Mouse (Mus musculus) megakaryocyte progenitor cell, adult 5-6 weeks (primary cell): Measurements from ENCODE around the gene Mgp. TPM values are rescaled to one million over a fixed set of nuclear protein-coding genes. Genes with fewer than 3 reads are reported as not detected.

ENCODE experiments used
- ATAC-seq: replicated peaks from 2 replicates; pipeline ENCODE4 v1.8.0; 2016; ENCODE audit warnings: mild to moderate bottlenecking, moderate TSS enrichment, inconsistent platforms; ENCODE audit not compliant: poor library complexity
- total RNA-seq, 2 experiments: library from RNA; stranded (forward) in 1 of 2; stranded (reverse) in 1 of 2; fragments of 157-497, 149-512 nt in 1 of 2; fragments of 200-1000 nt in 1 of 2; gene quantifications; 2 replicates each; pipeline versions ENCODE4 v1.2.3 to v1.2.4; 2015 to 2017

Mgp gene
- total RNA-seq (2015) = not detected in 2 replicates
- not detected in 2 replicates for total RNA-seq (2017)

DNA sequence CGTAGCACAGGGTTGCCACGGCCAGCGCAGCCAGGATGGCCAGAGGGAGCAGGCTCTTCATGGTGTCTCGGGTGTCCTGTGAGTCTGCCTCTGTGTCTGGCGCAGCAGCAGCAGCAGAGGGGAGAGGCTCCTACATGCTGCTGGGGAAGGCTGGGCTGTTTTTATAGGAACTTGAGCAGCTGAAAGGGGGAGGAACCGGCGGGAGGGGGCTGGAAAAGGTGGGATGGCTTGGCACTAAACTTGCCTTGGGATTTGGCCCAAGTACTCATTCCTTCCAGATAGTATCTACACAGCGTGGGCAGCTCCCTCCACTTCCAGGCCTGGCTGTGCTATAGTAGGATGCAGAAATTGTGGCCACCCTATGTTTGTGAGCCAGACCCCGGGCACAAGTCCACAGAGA is at the start of gene Mgp:
Mgp (minus strand) TSS at position 154 of the 400 bp plus-strand sequence.
- no peak for ATAC-seq

DNA sequence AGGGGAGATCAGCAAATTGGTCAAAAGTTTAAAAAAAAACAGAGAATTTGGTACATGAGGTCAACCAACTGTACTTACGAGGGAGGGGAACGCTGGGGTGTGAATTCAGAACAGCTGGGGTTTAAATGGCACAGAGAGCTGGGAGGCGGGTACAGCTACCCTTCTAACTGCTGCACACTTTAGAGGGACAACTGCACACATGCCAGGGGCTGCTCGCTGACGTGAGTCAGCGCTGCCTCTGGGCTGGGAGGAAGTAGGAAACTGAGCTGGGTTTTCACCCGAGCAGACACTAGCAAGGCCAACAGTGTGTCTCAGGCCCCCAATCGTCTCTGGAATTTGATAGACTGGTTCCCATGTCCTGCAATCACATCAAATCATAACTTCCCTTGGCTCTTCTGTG is 49.4 kb upstream of the Mgp start:
- ATAC-seq = 0 out of 2 replicates have a peak, but pooled peaks have one; percentile 15

GRCm38 (mm10) chr6:136923532-136923931 is 47.9 kb upstream of the Mgp start, which contains the start of gene Pde6h:
Gene Pde6h (plus strand): TSS chr6:136923832.
- no peak for ATAC-seq

DNA sequence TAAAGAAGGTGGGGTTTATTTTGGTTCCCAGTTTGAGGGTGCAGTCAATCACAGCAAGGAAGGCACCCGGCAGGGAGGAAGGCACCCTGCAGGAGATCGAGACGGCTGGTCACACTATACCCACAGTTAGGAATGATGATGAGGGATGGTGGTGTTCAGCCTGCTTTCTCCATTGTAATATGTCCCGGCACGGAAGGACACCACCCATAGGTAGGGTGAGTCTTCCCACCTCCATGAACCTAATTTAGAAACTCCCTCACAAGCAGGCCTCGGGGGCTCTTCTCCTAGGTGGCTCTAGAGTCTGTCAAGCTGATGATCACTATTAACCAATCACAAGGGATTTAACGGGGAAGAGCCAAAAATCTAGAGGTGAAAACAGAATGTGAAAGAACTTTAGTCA is 47.2 kb upstream of the Mgp start:
- ATAC-seq = no peak

DNA sequence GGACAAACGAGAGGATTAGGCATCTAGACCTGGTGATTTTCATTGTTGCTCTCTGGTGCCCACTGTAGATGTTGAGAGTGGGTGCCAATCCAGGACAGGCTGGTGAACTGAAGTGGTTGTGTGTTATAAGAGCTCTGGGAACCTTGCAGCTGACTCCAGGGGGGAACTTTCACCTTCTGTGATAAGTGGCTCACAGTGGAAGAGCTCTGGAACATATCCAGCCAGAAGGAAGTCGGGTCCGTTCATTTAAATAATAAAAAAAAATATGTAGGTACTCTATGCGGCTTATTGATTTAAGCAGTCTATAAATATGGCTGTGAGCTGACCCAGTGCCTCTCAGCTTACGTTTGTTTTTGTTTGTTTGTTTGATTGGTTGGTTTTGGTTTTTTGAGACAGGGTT is 46.5 kb upstream of the Mgp start, which contains the start of gene Erp27:
Erp27 (minus strand) TSS at position 101 of the 400 bp plus-strand sequence.
- ATAC-seq = no peak

DNA sequence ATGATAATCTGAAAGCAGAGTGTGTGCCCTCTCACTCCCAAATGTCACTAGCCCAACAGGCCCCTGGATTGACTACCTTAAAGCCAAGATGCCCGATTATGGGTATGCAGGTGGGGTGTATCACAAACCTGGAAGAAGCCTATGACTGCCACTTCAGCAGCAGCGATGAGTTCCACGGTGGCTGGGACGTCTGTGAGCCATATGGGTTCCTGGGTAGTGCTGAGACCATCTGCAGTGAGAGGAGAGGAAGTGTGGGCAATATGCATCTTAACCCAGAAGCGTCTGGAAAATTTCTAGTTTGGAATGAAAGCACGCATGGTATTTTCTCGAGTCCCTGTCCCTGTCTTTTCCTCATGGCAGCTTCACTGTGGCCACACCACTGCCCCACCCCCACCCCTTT is 46.0 kb upstream of the Mgp start:
- ATAC-seq = 0 out of 2 replicates have a peak, but pooled peaks have one; percentile 16

DNA sequence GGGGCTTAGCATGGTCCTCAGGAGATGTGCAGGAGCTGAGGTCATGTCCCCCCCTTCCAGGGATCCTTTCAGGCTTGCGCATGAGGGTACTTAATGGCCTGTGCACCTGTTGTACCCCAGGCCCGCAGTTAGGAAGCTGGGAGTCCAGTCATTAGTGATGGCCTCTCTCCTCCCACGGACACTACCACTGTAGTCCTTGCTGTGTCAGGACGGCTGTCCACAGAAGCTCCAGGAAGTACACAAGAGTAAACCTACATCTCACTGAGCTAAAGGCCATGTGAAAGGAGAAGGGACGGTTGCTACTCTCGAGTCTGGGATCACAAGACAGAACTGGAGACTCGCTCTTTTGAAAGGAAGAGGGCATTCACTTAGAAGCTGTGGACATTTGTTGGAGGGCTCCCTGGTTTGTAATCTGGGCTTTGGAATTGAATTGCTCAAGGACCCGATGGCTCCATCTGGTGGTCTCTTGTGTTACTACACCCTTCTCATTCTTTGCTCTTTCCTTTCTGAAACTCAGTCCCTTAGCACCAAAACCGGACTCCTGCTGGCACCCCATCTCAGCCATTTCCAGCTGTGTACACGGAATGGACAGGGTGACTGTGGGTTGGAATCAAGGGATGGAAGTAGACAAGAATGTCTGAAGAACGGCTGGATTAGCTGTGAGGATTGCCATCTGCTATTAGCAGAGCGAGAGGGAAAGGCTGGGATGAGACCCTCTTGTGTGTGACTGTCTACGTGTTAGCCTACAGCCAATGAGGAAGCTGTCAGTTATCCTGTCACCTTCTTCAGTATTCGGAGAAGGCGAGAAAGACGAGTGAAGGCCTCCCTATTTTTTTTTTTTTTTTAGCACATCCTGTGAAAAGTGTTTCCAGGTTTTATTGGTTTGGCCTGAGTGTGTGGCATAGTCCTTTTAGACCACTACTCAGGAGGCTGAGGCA is 45.0 kb upstream of the Mgp start:
- ATAC-seq = peak; percentile 85

DNA sequence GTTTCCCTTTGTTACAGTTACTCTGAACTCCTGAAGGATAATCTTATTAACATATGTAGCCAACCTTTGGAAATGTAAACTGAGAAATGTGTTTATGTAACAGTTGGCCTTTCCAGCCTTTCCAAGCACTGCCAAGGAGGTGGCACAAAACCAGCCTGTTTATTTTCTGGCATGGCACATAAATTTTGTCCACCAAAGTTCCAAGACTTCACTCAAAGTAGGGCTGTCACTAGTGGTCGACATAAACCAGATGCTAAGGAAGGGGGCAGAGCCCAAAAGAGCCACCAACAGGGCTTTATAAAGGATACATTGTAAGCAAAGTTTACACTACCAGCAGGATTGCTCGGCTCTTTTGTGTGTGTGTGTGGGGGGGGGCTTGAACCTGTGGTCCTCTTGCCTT is 42.3 kb upstream of the Mgp start:
- no peak for ATAC-seq

GRCm38 (mm10) chr6:136915721-136916395 is 40.2 kb upstream of the Mgp start:
- ATAC-seq = no peak

- no peak for ATAC-seq
These were observed 38.6 kb upstream of the Mgp start for GRCm38 (mm10) chr6:136914234-136914633.

DNA sequence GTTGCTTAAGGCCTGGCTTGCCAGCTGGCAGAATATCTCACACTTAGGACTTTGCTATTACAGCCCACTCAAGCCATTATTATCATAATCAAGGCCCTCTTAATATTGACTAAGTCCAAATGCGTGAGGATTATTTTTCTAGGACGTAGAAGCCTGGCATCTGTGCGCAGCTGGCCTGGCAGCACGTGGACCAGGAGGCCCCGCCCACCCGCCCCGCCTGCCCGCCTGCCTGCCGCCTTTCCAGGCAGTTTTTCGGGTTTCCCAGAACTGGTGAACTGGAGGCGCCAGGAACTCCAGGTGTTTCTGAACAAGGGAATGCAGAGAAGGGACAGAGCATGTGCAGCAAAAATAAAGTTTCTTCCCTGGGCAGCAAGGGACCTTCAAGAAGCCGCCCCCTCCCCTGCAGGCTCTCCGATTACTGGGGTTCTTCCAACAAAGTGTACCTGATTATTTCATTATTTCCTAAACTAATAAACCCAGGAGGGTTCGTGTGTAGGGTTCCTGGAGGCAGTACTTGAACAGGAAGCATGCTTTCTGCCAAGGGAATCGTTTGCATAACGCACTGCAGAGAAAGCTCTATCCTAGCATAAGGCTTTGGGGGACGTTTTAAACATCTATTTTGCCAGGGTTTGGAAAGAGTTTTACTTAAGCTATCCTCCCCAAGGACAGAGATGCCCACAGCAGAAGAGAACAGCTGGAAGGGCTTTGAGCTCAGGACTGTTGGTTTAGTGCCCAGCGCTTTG is 37.9 kb upstream of the Mgp start:
- ATAC-seq = peak; percentile 78

DNA sequence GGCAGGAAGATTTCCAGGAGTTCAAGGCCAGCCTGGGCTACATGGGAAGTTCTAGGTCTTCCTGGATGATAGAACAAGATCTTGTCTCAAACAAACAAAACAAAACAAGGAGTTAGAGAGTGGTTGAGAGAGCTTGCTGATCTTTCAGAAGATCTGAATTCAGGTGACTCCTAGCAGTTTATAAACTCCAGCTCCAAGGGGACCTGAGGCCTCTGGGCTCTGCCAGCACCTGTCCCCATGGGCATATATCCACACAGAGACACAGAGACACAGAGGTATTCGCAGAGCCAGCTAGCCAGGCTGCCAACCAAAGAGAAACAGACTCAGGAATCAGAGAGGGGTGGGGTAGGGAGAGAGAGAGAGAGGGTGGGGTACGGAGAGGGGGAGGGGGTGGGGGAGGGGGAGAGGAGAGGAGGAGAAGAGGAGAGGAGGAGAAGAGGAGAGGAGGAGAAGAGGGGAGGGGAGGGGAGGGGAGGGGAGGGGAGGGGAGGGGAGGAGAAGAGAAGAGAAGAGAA is 37.2 kb upstream of the Mgp start:
- no peak for ATAC-seq

DNA sequence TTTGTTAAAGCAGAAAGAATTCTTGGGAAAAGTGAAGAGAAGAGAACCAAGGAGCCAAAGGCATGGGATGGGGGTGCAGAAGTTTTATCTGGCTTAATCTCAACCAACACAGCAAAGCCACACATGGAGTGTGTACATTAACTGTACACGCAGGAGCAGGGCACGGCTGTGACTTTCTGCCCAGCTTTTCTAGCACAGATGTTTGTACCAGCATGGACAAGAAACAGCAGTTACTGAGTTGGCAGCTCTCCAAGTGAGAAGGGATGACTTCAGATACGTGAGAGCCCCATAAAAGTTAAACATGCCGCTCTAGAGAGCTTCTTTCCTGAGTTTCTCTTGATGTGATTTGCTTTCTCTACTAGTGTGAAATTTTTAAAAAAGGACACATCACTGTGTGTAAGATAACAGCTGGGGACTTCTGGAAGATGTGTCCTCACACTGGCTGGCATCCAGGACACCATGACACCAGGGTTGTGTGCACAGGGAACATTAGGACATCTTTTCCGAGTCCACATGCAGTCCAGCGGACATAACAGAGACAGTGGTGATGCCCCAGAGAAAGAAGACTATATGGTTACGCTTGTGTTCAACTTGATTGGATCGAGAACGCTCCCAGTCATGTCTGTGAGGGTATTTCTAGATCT is 34.7 kb upstream of the Mgp start:
- ATAC-seq = peak; percentile 47; the same call in 1 of the 2 replicates

DNA sequence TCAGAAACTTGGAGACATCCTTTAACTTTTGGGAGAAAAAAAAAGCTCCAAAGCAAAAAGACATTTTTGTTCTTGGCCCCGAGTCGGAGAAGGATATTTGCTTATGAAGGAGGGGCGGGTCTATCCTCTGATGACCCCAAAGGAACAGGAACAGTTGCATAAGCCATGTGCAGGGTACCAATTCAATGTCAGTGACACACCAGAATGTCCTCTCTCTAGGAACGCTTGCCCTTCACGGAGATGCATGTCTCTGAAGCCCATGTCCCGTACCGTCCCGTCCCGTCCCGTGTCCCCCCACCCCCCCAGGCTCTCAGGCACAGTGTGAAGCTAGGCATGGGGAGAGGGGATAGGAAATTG is 31.3 kb upstream of the Mgp start:
- ATAC-seq = no peak

- ATAC-seq = no peak
These were observed 30.8 kb upstream of the Mgp start for GRCm38 (mm10) chr6:136906283-136906936.

GRCm38 (mm10) chr6:136903885-136904470 is 28.4 kb upstream of the Mgp start:
- ATAC-seq = peak; percentile 59

DNA sequence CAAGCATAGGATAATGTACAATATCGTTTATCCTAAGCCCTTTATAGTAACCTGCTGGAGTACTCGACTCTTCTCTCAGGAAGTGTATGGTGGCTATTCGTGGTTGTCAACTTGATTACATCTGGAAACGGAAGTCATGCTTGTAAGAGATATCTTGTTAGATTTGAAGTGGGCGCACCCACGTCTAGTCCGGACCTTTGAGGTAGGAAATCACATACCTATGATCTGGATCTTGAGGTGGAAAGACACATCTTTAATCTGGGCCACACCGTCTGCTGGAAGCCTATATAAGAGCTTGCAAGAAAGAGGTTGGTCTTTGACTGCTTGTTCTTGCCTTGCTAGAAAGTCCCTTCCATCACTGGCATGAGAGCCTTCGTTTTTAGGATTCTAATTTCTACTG is 26.9 kb upstream of the Mgp start:
- ATAC-seq = no peak

- no peak for ATAC-seq
These were observed 25.4 kb upstream of the Mgp start for GRCm38 (mm10) chr6:136901010-136901409.

GRCm38 (mm10) chr6:136900369-136901009 is 24.9 kb upstream of the Mgp start:
- ATAC-seq = peak; percentile 54
